Mouse (Mus musculus) intestine, postnatal 0 days (tissue): Measurements from ENCODE around the gene Daglb. TPM values are rescaled to one million over a fixed set of nuclear protein-coding genes. Genes with fewer than 3 reads are reported as not detected.

ENCODE experiments used
- ATAC-seq: fragments of 200-750 bp; cut with Nextera tagmentation; 2 replicates; pipeline ENCODE4 v1.8.0; 2017; ENCODE audit warnings: mild to moderate bottlenecking, moderate TSS enrichment, moderate library complexity
- H3K27ac ChIP-seq: fragments of 300-500 bp; sonication (generic); 2 replicates; pipeline ENCODE4 v1.5.1; 2014; ENCODE audit warnings: mild to moderate bottlenecking, low read depth, low read length, moderate library complexity
- H3K27me3 ChIP-seq: fragments of 300-500 bp; sonication (generic); replicated peaks from 2 replicates; pipeline ENCODE4 v1.6.1; 2014; ENCODE audit warnings: low read length, mixed read lengths; ENCODE audit not compliant: control insufficient read depth, insufficient read depth
- H3K36me3 ChIP-seq: fragments of 300-500 bp; sonication (generic); 2 replicates; pipeline ENCODE4 v1.6.1; 2014; ENCODE audit warnings: mild to moderate bottlenecking, moderate library complexity; ENCODE audit not compliant: control insufficient read depth, insufficient read depth
- H3K4me1 ChIP-seq: fragments of 300-500 bp; sonication (generic); replicated peaks from 2 replicates; pipeline ENCODE4 v1.6.1; 2014; ENCODE audit warnings: antibody characterized with exemption, low read length, mixed read lengths; ENCODE audit not compliant: control insufficient read depth, insufficient read depth
- H3K4me2 ChIP-seq: fragments of 300-500 bp; sonication (generic); replicated peaks from 2 replicates; pipeline ENCODE4 v1.6.1; 2014; ENCODE audit warnings: low read depth, mild to moderate bottlenecking, moderate library complexity
- H3K4me3 ChIP-seq: fragments of 300-500 bp; sonication (generic); 2 replicates; pipeline ENCODE4 v1.5.1; 2014; ENCODE audit warnings: low read depth, low read length
- H3K9ac ChIP-seq: fragments of 300-500 bp; sonication (generic); 2 replicates; pipeline ENCODE4 v1.6.1; 2014; ENCODE audit warnings: mild to moderate bottlenecking, low read depth, low read length
- H3K9me3 ChIP-seq: fragments of 300-500 bp; sonication (generic); 2 replicates; pipeline ENCODE4 v1.6.1; 2016; ENCODE audit warnings: mixed run types; ENCODE audit not compliant: control insufficient read depth
- CTCF ChIP-seq: sonication (generic); IDR thresholded peaks from 2 replicates; pipeline ENCODE4 v1.5.1; 2016; ENCODE audit warnings: low read depth, mild to moderate bottlenecking, control low read depth, antibody characterized with exemption, moderate library complexity
- WGBS: fragments of 180-500 bp; shearing (Covaris S2); extraction: QIAGEN DNeasy Blood & Tissue Kit; methylation state at CpG from one replicate; pipeline ENCODE4 v1.1.7; 2014; 5-methylcytosine and 5-hydroxymethylcytosine counted together
- polyA plus RNA-seq: library from polyadenylated mRNA; unstranded; fragments of >200 nt; fragmentation: Nextera tagmentation; extraction: Ambion mirVana; gene quantifications from 2 replicates; pipeline ENCODE4 v1.2.1, GENCODE M21; 2015

Daglb gene
- polyA plus RNA-seq, 1 experiment from 2014 or later: 10.6 TPM

DNA sequence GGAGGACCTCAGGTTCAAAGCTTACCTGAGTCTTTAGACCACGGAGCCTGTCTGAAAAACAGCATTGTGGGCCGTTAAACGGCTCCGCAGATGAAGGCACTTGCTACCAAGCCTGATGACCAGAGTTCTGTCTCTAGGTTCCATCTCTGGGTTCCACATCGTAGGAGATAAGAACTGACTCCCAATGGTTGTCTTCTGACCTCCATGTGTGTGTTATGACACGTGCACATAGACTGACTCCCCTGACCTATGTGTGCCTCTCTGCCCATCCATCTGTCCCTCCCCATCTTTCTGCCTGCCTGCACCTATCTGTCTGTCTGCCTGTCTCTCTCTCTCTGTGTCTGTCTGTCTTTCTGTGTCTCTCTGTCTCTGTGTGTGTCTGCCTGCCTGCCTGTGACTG is 3.5 kb downstream of the Daglb start:
- TF ChIP-seq CTCF: no peak
- Histone ChIP-seq H3K4me3 (no peak overlapping the region), H3K9ac (no peak overlapping the region), H3K36me3 (peaks cover 36% of the 10 kb centered on the region), H3K27me3 (no peaks in the 10 kb centered on the region), H3K9me3 (no peaks in the 10 kb centered on the region), H3K4me1 (peaks cover 7% of the 10 kb centered on the region; the same call in 1 of the 2 replicates), H3K27ac (0 out of 2 replicates have a peak overlapping the region, but pooled peaks have one; percentile 9), H3K4me2 (no peak overlapping the region)
- ATAC-seq: no peak
- 87% methylated on average over 6 of the region's 6 CpGs for WGBS

DNA sequence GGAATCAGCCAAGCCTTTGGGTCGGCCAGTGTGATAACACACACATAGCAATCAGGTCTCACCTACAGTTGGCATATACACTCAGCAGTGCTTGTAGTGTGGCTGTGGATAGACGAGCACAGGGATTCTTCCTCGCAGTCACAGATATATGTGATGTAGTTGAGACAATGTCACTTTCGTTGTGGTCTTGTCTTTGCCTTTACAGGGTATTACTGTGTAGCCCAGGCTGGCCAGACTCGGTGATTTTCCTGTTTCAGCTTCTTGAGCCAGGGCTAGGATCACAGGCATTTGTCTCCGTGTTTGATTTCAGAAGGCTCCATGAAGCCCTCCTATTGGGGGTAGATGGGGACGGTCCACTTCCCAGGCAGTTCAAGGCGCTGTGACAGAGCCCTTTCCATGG is 5.2 kb downstream of the Daglb start:
- H3K4me1 ChIP-seq: no peaks in the 10 kb centered on the region; the same call in 1 of the 2 replicates
- H3K4me2 ChIP-seq: no peak overlapping the region
- WGBS: 95% methylated on average over 8 of the region's 8 CpGs
- ATAC-seq: no peak
- H3K9me3 ChIP-seq: no peaks in the 10 kb centered on the region
- H3K4me3 ChIP-seq: no peak overlapping the region
- no peak for TF ChIP-seq CTCF
- no peaks in the 10 kb centered on the region for H3K27me3 ChIP-seq
- no peak overlapping the region for H3K9ac ChIP-seq
- H3K36me3 ChIP-seq: peaks cover 51% of the 10 kb centered on the region
- H3K27ac ChIP-seq: no peak overlapping the region

DNA sequence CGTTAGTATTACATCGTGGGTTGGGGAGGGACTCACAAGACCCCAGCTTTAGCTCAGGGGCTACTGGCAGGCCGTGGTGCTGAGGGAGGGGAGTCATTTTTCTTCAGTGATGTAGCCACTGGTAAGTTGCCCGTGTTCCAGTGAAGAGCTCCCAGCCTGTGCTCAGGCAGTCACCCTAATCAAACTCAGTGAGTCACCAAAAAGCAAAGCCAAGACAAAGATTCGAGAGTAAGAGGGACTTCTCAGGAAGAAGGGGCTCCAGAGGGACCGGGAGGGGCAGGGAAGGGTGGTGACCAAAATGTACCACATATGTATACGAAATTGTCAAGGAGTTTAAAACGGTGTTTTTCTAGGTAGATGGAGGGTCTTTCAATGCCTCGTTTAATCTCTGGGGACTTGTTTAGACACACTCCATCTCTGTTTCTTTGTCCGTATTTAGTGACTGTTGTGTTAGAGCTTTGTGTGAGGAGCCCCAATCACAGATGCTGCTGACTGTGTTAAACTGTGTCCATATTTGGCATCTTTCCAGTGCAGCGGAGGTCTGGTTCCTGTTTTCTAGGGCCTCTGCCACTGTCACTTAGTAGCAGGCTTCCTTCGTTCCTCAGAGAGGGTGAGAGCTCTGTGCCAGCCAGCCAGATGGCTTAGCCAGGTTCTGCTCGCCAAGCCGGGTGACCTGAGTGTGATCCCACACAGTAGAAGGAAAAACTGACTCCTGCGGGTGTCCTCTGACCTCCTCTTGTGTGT is 6.2 kb downstream of the Daglb start:
- no peak for ATAC-seq
- no peaks in the 10 kb centered on the region for H3K9me3 ChIP-seq
- no peaks in the 10 kb centered on the region; the same call in 1 of the 2 replicates for H3K4me1 ChIP-seq
- H3K4me3 ChIP-seq: no peak overlapping the region
- peaks cover 60% of the 10 kb centered on the region for H3K36me3 ChIP-seq
- H3K4me2 ChIP-seq: no peak overlapping the region
- WGBS: 61% methylated on average over 15 of the region's 15 CpGs
- H3K27me3 ChIP-seq: no peaks in the 10 kb centered on the region
- no peak for TF ChIP-seq CTCF
- H3K9ac ChIP-seq: no peak overlapping the region
- H3K27ac ChIP-seq: 0 out of 2 replicates have a peak overlapping the region, but pooled peaks have one; percentile 21

DNA sequence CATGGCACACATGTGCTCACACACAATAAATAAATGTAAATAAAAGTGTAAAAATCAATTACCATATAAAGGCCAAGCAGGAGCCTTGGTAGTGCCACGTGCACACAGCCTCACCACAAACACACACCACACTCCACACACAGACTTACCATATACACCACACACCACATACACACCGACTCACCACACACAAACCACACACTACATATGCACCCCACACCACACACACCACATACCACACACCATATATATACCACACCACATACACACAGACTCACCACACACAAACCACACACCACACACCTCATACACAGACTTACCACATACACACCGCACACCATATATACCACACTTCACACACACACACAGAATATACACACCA is 6.8 kb downstream of the Daglb start:
- no peaks in the 10 kb centered on the region for H3K27me3 ChIP-seq
- no peaks in the 10 kb centered on the region; the same call in 1 of the 2 replicates for H3K4me1 ChIP-seq
- no peak overlapping the region for H3K4me3 ChIP-seq
- TF ChIP-seq CTCF: no peak
- no peaks in the 10 kb centered on the region for H3K9me3 ChIP-seq
- no peak overlapping the region for H3K4me2 ChIP-seq
- H3K36me3 ChIP-seq: peaks cover 65% of the 10 kb centered on the region
- whole genome bisulfite sequencing: 83% methylated on average over 3 of the region's 3 CpGs
- no peak for ATAC-seq
- no peak overlapping the region for H3K9ac ChIP-seq
- no peak overlapping the region for H3K27ac ChIP-seq

DNA sequence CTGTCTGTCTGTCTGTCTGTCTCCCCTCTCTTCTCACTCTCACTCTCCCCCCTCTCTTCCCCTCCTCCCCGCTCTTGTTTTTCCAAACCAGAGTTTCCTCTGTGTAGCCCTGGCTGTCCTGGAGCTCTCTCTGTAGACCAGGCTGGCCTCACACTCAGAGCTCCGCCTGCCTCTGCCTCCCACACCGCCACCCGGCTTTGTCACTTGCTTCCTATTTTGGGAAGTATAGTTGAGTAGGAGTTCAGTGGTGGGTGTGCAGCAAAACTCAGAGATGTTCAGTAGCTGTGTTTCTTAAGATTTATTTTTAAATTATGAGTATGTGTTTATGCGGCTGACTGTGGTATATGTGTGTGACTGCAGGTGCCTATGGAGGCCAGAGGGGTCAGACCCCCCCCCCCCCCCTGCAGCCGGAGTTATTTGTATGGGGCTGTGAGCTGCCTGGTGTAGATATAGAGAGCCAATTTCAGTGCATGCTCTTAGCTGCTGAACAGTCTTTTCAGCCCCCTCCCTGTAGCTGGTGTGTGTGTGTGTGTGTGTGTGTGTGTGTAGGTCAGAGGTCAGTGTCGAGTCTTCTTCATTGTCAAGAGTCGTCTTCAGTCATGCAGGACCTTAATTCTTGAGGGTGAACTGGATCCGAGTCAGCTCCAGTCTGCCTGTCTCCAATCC is 7.7 kb downstream of the Daglb start:
- no peak for ATAC-seq
- Histone ChIP-seq H3K9ac (no peak overlapping the region), H3K36me3 (peaks cover 74% of the 10 kb centered on the region), H3K27me3 (no peaks in the 10 kb centered on the region), H3K4me1 (no peaks in the 10 kb centered on the region), H3K4me3 (no peak overlapping the region), H3K4me2 (no peak overlapping the region), H3K9me3 (no peaks in the 10 kb centered on the region), H3K27ac (no peak overlapping the region)
- 79% methylated on average over 9 of the region's 9 CpGs for WGBS
- no peak for TF ChIP-seq CTCF

DNA sequence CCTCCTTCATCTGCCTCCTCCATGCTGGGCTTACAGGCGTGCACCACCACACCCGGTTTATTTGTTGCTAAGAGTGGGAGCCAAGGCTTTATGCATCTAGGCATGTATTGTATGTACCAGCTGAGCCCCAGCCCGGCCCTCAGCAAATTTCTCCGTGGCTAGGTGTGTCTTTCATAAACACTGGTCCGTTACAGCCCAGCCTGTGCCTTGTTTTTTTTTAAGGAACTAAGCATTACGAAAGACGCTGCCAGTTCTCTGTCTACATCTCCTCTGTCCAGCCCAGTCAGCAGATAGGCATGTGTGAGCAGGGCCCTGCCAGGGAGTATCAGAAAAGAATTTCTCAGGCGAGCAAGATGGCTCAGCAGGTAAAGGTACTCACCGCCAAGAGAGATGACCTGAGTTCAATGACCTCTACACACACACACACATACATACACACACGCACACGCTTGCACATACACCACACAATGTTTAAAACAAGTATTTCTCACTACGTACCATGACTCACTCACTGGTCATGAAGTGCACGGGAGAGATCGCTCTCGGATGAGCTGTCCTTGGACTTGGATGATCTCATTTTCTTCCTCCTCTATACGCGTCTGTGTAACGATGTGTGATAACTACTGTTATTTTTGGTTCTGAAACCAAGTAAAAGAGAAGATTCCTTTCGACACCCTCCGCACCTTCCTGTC is 10.9 kb downstream of the Daglb start:
- Histone ChIP-seq H3K36me3 (peaks cover 72% of the 10 kb centered on the region), H3K9me3 (no peaks in the 10 kb centered on the region), H3K4me1 (no peaks in the 10 kb centered on the region), H3K27me3 (no peaks in the 10 kb centered on the region), H3K4me2 (no peak overlapping the region), H3K4me3 (no peak overlapping the region), H3K9ac (no peak overlapping the region), H3K27ac (no peak overlapping the region; the same call in 1 of the 2 replicates)
- WGBS: 86% methylated on average over 20 of the region's 20 CpGs
- ATAC-seq: no peak
- TF ChIP-seq CTCF: no peak
